Mouse (Mus musculus): ENCODE measurements around the gene R3hdm2.

DNA sequence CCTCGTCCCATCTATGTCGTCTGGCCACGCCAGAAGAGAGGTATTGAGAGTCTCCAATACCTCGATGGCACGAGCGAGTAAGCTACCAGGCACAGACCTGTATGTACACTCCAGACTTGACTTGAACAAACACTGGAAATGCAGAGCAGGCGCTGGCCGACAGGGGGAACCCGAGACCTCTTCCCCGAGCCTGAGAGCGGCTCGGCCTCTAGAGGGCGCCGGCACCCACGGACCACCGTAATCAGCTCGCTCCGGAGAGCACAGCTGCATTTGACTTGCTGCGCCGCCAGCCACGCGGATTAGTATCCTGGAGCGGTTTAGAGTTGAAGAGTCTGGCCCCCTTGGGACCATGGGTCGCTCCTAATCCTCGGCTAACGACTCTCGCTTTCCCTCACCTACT lies 132.7 kb downstream of the R3hdm2 start:
- TF ChIP-seq POLR2A (IDR thresholded peaks at IDR 0.05; ENCODE audit: low read depth, low read length) (no peak), CTCF (IDR thresholded peaks at IDR 0.05; ENCODE audit: borderline replicate concordance, insufficient read depth, low read length) (peak; percentile 97)
